Mouse (Mus musculus) heart, adult 11 months (tissue): ENCODE data around the gene Capn10.

ENCODE experiments used
- DNase-seq: peaks from one replicate; pipeline ENCODE4 v3.0.0; 2022

Capn10 gene

GRCm38 (mm10) chr1:92979073-92979602 lies 45.0 kb downstream of the Capn10 start:
- DNase-seq: peak; percentile 93

DNA sequence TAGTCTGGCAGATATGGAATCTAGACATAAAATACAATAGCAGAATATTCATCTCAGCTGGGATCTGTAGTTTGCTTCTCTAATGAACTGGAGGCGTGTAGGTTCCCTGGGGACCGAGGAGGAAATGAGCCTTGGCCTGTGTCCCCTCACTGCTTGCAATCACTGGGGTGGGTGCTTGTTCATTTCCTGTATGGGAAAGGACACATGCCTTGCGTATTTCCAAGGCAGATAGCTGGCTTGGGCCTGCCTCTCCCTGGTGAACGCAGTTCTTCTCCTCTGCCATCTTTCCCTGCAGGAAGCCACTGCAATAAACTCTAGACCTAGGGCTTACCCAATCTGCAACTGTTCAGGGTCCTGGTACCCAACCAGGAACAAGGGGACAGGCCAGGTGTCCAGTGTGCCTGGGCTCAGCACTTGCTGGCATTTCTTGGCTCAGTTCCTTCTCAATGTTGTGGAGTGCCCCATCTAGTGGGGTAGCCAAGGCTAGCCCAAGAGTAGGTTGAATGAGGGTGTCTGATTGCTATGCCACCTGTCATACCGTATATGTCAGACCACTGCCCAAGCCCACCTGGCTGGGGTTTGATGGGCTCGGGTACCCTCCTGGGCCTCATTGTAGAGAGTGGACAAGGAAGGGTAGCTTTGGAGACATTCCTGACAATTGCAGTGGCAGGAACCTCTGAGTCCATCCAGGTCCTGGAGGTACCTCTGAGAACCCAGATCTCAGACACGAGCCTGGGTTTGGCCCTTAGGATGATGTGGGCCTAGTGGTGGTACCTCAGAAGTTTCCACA lies 47.1 kb downstream of the Capn10 start:
- DNase-seq: peak; percentile 99

DNA sequence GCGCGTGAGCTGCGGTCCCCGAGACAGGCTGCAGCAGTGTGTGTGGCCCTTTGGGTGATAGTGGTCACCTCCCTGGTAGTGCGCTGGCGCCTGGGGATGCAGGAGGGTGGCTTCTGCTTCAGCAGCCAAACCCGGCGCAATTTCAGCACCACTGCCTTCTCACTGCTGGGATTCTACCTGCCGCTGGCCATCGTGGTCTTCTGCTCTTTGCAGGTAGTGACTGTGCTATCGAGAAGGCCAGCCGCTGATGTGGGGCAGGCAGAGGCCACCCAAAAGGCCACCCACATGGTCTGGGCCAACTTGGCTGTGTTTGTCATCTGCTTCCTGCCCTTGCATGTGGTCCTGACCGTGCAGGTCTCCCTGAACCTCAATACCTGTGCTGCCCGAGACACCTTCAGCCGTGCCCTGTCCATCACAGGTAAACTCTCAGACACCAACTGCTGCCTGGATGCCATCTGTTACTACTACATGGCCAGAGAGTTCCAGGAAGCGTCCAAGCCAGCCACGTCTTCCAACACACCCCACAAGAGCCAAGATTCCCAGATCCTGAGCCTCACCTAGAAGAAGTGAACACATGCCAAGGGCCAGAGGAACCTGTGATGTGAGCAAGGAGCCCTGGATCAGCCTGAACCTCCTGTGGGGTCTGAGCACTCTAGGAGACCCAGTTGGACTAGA lies 48.9 kb downstream of the Capn10 start:
- peak; percentile 87 for DNase-seq

GRCm38 (mm10) chr1:92984999-92985398 lies 50.8 kb downstream of the Capn10 start:
- DNase-seq: no peak

- DNase-seq: peak; percentile 43
Measured at GRCm38 (mm10) chr1:92988894-92989293, 54.7 kb downstream of the Capn10 start.

DNA sequence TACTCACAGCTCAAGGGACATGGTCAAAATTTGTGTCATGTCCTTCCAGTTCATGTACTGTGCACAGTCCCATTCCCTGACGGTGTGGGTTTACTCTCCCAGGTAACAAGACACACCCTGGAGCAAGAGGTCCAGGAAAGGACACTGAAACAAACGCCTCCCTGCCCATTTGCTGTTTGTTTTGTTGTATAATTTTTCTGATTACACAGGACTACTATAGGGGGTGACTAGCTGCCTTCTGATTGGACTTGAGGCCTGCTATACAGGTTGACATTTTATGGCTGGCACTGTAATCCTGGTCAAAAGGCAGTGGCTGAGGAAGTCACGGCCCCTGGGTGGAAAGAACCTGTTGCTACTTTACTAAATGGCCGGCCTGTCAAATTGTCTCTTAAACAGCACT lies 55.7 kb downstream of the Capn10 start:
- peak; percentile 48 for DNase-seq

GRCm38 (mm10) chr1:92992214-92992855 lies 58.2 kb downstream of the Capn10 start:
- DNase-seq: peak; percentile 70

- DNase-seq: no peak
Measured at GRCm38 (mm10) chr1:92992880-92993279, 58.7 kb downstream of the Capn10 start.
